Mouse (Mus musculus) brain, adult 2 months (tissue): ENCODE data around the gene R3hdm4.
"Not testable (repeated sequence)": the region's sequence is repeated elsewhere in the genome, so short reads cannot be mapped to it uniquely, and the experiment has no call there.

Source experiments
- DNase-seq: peaks from one replicate; pipeline ENCODE4 v3.0.0; 2011; ENCODE audit warnings: low read depth, low spot score

Gene R3hdm4

GRCm38 (mm10) chr10:79920958-79921535, at the start of gene R3hdm4:
R3hdm4 (minus strand) TSS chr10:79921208.
- peak; percentile 50 for DNase-seq

- DNase-seq, result no peak
These were observed 49.6 kb upstream of the R3hdm4 start, which contains the start of gene Grin3b for GRCm38 (mm10) chr10:79970415-79971182. Grin3b (plus strand) TSS chr10:79970715.

GRCm38 (mm10) chr10:79969124-79969568, 48.1 kb upstream of the R3hdm4 start:
- DNase-seq, result peak; percentile 58

GRCm38 (mm10) chr10:79968181-79968580, 47.2 kb upstream of the R3hdm4 start:
- DNase-seq, result no peak

DNA sequence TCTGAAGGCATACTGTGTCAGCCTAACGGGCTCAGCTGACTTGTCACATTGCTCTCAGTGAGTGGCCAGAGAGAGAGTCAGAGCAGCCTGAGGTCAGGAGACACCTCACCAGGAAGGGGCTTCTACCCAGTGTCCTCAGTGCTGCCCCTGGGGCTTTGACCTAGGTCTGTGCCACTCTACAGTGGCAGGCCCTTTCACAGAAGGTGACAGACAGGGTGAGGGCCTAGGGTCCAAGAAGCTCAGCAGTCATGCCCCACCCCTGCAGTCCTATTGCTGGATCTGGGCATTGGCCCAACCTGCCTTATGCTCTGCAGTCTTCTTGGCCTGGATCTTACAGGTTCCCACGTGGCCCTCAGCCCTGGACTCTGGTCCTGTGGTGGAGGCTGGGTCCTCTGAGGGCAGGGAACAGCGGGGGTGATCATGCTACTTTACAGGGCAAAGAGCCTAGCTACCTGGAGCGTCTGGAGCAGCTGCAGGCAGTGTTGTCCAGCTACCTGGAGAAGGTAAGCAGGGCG, 45.9 kb upstream of the R3hdm4 start:
- DNase-seq, result peak; percentile 72

- no peak for DNase-seq
These were observed 44.3 kb upstream of the R3hdm4 start for GRCm38 (mm10) chr10:79965325-79965724.

DNA sequence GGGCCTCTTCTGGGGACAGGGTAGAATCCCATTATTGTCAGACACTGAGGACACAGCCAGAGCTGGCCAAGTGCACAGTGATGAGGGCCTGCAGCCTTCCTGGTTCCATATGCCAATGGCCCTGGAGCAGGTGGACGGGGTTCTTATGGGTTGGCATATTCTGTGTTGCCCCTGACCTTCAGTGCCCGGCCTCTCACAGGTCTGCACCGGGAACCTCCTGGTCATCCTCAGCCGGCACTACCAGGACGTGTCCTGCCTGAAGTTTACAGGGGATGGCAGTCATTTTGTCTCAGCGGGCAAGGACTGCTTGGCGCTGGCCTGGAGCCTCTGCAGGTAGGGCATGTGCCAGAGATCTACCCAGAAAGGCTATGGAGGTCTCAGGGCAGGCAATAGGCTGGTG, 43.7 kb upstream of the R3hdm4 start:
- DNase-seq, result no peak

DNA sequence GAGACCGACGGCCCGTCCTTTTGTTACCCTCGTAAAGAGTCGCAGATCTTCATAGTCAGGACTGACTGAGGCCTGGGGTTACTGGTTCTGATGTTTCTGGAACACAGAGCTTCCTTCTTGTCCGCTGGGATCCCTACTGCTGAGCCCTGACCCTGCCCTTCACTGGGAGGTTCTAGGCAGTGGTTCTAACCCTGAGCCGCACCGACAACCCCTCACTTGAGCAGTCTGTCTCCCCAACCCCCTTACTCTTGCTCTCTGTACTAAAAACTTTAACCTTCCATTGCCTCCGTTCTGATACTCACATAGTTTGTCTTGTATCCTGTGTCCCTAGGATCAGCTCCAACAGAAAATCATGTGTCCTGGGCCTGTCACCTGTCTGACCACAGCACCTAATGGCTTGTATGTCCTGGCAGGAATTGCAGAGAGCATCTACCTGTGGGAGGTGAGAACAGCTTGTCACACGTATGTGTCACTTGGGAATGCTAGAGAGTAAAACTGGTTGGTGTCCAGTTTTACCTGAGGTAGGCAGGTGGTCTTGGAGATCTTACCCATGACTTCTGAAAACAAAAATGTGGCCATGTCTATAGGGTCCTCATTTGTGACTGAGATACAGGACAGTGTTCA, 39.8 kb upstream of the R3hdm4 start:
- no peak for DNase-seq

DNA sequence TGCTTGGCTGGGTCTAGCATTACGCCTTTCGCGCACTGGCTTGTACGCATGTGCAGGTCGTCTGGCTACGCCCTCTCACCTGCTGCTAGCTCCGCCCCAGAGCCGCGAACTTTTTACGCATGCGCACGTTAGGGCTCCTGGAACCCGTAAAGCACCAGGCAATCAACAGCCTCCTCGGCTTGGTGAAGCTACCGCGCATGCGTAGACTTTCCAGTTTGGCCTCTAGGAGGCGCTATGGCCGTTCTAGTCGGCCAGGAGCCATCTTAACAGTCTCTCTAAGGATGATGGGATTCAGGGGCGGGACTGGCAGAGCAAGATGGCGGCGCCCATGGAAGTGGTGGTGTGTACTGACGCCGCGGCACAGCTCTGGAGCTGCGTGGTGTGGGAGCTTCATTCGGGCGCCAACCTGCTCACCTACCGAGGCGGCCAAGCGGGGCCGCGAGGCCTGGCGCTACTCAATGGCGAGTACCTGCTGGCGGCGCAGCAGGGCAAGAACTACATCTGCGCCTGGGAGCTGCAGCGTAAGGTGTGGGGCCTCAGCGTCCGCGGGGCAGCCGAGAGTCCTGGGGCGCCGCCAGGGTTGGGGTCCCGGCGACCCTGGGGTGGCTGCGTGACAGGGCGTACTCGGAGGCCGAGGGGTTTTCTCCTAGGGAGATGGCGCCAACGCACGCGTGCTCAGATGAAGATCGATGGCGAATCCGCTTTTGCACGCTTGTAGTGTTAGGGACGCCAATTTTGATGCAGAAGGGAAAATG, 39.0 kb upstream of the R3hdm4 start, which contains the start of gene Wdr18:
Gene Wdr18 (plus strand): TSS at position 306 of the 755 bp plus-strand sequence.
- peak; percentile 100 for DNase-seq

DNA sequence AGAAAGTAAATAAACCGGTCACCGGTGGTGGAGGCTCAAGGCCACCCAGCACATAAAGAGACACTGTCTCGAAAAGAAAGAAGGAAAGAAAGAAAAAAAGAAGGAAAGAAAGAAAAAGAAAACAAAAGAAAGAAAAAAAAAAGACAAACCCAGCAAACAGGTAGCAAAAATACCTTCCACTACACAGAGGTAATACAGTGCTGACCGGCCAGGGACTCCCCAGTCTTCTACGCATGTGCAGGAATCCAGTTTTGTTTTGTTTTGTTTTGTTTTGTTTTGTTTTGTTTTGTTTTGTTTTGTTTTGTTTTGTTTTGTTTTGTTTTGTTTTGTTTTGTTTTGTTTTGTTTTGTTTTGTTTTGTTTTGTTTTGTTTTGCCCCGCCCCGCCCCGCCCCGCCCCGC, 38.4 kb upstream of the R3hdm4 start:
- not testable (repeated sequence) for DNase-seq

DNA sequence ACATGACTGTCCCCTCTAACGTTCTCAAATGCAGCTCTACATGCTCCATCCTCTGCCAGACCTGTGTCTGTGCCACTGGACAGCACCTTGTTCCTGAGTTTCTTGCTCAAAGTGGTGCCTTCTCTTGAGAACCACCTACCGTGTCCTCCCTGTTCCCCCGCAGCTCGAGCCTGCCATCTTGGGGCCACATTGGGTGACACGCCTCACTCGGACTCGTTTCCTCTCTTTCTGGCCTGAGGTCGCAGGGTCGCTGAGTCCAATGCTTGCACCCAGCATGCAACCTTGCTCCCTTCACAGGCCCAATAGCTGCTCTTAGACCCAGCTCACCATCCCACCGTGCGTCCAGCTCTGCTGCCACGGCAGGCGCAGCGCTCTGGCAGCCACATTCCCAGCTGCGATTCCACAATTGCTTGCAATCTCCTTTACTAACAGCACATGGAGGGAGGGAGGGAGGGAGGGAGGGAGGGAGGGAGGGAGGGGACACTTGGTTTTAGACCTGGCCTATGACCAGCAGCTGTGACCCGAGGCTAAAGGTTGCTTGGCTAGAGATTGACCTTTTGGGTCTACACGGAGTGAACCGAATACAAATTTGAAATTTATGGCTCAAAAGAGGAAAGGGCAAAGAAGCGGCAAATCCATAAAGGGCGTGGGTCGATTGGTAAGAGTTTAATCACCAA, 37.3 kb upstream of the R3hdm4 start:
- peak; percentile 77 for DNase-seq

- DNase-seq, result no peak
These were observed 35.7 kb upstream of the R3hdm4 start for GRCm38 (mm10) chr10:79956643-79957154.

- no peak for DNase-seq
These were observed 34.7 kb upstream of the R3hdm4 start for GRCm38 (mm10) chr10:79955691-79956090.

DNA sequence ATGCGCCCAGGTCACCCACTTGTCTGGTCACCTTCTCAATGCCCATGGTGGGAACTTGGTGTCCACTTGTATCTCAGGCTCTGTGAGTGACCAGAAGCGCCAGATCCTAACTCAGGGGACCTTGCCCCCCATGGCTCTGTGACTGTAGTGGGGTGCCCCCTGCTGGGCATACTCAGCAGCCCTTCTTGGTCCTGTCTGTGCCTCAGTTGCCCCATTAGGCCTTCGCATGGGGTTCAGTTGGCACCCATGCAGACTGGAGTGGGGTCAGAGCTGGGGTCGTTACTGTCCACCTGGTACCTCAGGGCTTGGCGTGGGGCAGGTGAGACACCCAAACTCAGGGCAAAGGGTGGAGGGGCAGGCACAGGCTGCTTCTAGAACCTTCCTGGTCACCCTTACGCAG, 32.9 kb upstream of the R3hdm4 start:
- DNase-seq, result peak; percentile 34

DNA sequence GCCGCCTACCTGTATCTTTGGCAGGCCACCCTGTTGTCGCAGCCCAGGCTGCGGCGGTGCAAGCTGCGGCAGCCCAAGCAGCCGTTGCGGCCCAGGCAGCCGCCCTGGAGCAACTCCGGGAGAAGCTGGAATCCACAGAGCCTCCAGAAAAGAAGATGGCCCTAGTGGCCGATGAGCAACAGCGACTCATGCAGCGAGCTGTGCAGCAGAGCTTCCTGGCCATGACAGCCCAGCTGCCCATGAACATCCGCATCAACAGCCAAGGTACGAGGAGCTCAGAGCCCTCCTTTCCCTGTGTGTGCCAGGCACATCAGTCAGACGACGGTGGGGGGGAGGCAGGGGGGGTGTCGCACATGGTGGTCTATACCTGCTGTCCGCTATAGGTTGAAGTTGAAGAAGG, 29.7 kb upstream of the R3hdm4 start:
- DNase-seq, result no peak

GRCm38 (mm10) chr10:79949873-79950272, 28.9 kb upstream of the R3hdm4 start:
- DNase-seq, result no peak

GRCm38 (mm10) chr10:79947502-79947901, 26.5 kb upstream of the R3hdm4 start:
- DNase-seq, result no peak

DNA sequence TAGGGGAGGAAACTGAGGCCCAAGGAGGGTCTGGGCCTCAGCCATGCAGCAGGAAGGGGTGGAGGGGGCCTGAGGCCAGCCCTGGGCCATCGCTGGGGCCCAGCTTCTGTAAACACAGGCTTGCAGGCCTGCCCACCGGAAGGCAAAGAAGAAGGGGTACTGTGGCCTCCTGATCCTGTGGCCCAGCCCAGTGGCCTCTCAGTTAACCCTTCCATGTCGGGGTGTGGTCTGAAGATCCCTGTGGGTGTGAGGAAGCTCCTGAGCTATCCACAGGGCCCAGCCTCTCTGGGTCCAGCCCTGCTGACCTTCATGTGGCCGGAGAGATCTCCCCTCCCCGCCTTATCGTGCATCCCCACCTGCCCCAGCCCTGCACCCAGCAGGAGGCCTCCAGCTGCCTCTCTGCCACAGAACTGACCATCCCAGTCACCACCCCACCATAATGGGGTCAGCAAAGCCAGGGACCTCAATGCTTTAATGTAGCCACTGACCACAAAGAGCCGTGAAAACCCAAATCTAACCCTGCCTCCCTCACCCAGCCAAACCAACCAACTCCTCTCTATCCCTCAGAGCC, 25.8 kb upstream of the R3hdm4 start:
- no peak for DNase-seq

DNA sequence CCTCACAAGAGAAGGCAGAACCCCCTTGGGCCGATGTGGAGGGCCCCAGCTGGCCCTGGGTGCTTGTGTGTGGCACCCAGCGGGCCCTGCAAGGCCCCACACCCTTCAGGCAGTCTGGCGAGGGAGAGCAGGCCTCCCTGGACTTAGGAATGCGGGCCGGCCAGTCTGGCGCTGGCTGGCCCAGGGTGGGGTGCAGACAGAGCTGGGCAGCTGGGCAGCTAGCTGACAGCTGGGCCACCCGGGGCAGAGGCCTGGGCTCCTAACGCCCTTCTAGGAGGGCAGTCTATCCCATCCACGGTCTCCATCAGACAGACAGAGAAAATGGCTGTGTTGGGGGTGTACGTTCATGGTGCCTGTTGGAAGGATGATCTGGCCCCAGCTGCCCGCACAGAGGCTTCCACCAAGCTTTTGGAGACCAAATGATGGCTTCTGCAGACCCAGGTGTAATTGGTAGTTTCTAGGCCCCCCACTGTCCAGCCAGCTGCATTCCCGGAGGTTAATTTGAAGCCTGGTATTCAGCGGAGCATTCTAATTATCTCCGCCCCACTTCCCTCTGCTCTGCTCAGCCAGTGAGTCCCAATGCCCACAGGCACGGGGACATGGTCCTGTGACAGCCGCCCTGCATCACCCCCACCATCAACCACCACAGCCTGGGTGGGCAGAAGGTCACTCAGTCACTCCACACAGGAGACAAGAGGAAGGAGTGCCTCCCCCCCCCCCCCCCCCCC, 24.7 kb upstream of the R3hdm4 start:
- DNase-seq, result peak; percentile 37

DNA sequence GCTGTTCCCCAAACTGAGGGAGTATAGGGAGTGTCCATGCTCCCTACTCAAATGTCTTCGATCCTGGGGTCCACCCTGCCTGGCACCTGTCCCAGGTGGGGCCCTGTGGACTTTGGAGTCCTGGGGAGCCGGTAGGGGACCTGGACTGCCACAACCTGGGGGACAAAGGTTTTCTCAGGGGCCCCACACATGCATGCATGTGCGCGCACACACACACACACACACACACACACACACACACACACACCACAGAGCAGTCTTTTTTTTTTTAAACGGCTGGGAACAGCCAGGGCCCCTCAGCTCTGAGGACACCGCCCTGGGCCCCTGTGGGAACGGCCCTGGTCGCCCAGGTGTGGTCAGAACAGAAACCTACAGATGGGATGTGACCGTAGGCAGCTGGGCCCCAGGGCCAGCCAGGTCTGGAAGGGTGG, 22.5 kb upstream of the R3hdm4 start:
- DNase-seq, result no peak
